Mouse (Mus musculus): Measurements from ENCODE around the gene Olfr1310.
"Not testable (repeated sequence)": the region's sequence is repeated elsewhere in the genome, so short reads cannot be mapped to it uniquely, and the experiment has no call there.

Gene Olfr1310

DNA sequence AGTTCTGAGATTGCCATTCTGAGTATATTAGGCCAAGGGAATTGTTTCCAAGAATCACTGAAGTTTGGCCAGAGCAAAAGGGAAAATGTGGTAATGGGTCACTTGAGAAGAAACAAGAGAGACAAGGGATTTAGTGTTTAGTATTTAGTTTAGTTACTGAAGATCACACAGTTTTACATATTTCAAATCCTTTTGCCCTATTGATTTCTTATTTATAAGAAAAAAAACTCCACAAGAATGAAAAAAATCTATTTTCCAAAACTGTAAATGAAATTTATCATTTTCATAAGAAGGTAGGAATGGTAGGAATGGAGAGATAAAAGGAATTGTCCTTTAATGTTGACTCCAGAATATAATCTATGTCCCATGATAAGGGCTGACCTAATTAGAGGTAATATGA, at the start of gene Olfr1310:
TSS of gene Olfr1310 (minus strand) at position 101 of the 400 bp plus-strand sequence.
- no peak for DNase-seq (ENCODE audit: inconsistent age in 2 of 2, low spot score in 1 of 2)

DNA sequence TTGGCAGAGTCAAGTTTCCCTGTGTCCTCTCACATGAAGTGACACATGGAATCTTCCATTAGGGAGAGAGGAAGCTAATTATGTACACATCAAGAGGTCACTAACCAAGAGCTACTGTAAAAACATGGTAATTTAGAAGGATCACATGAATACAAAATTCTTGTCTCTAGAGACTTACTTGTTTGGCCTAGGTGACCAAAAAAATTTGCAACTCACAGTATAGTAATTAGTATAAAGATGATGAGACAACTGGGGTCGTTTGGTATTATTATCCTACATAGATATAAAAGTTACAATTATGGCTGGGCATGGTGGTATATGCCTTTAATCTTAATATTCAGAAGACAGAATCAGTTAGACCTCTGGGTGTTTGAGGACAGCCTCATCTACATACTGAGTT, 37.6 kb upstream of the Olfr1310 start, which contains the start of gene Olfr1312:
TSS of gene Olfr1312 (minus strand) at position 101 of the 400 bp plus-strand sequence.
- DNase-seq (ENCODE audit: inconsistent age in 2 of 2, low spot score in 1 of 2) = no peak

DNA sequence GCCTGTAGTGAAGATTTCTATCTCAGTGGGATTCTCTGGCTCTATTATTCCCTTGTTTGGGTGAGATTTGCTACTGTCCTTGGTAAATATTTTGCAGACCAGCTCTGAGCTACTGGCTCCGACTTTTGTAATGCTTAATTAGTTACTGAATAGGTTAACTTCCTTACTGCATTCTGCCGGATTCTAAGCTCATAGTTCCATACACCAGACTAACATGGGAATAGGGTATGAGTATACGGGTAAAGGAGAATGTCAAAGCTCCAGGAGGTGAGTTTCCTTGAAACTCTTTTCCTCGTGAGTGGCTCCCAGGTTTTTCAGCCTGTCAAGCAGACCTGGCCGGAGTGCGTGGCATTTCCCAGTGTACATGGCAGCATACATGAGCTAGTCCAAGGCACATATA, 14.5 kb upstream of the Olfr1310 start:
- not testable (repeated sequence) for DNase-seq (ENCODE audit: inconsistent age in 2 of 2, low spot score in 1 of 2)

DNA sequence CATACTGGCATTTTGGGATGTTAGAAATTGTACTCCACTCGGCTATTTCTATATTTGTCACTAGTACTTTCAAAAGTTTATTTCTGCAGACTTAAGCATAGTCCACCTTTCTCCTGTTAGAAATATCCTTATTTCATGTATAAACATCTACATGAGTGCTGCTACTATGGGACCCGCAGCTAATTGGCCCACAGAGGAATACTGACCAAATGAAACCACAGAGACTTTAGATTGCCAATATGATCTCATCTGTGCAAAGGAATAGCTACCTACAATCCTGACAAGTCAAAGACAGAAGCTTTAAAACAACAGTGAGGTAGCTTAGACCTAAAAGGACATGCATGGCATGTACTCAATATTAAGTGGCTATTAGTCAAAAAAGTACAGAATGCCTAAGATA, 11.8 kb upstream of the Olfr1310 start, which contains the start of gene Olfr1311:
TSS of gene Olfr1311 (minus strand) at position 101 of the 400 bp plus-strand sequence.
- DNase-seq (ENCODE audit: inconsistent age in 2 of 2, low spot score in 1 of 2) = no peak

DNA sequence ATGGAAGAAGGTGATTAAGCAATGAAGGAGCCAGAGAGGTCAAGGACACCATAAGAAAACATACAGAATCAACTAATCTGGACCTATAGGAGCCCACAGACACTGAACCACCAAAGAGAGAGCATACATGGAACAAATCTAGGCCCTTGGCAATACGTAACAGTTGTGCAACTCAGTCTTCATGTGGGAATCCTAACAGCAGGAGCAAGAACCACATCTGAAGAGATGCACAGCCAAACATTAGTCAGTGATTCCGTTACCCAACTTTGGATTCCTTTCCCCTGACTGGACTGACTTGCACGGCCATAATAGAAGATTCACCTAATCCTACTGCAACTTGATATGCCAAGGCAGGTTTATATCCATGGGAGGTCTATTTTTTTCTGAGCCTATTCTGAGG, 2.4 kb upstream of the Olfr1310 start:
- DNase-seq (ENCODE audit: inconsistent age in 2 of 2, low spot score in 1 of 2) = no peak

DNA sequence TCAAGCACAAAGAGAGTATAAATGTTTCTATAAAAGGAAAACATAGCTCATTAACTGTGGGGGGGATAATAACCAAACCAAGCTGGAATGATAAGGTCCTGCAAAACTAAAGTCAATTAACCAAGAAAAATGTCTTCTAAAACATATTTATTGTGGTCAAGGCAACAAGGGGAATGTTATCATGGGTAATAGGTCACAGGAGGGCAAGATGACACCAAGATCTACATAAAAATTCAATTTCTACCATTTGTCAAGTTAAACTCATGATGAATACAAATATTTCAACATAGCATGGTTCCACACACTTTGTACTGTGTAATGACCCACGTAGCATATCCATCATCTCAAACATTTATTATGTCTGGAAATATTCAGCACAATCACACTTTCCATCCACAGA, 22.3 kb downstream of the Olfr1310 start, which contains the start of gene Olfr1309:
TSS of gene Olfr1309 (minus strand) at position 101 of the 400 bp plus-strand sequence.
- DNase-seq (ENCODE audit: inconsistent age in 2 of 2, low spot score in 1 of 2) = no peak

DNA sequence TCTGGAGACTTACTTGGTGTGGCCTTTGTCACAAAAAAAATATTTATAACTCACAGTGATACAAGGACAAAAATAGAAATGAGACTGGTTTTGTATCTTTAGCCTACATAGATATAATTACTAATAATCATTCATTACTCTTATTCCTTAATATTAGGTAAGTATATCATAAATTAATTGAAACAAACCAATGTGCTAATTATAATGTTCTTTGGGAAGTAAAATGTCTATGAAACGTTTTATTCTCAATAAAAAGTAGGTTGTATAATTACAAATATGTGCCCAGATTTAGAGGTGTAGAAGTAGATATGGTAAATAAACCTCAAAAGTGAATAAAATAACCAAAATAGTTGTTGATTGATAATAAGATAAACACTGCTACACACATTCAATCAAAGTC, 47.7 kb downstream of the Olfr1310 start, which contains the start of gene Olfr1308:
TSS of gene Olfr1308 (minus strand) at position 101 of the 400 bp plus-strand sequence.
- DNase-seq (ENCODE audit: inconsistent age in 2 of 2, low spot score in 1 of 2) = no peak
